Mouse (Mus musculus): ENCODE results near the gene Srpx2.

Srpx2 gene

GRCm38 (mm10) chrX:133908261-133908660 is at the start of gene Srpx2:
Gene Srpx2, plus strand, starts transcription at chrX:133908426.
- DNase-seq, result no peak

- DNase-seq, result no peak
Measured at GRCm38 (mm10) chrX:133869743-133870142, 38.5 kb upstream of the Srpx2 start.

GRCm38 (mm10) chrX:133887308-133887707 is 20.9 kb upstream of the Srpx2 start:
- DNase-seq, result no peak

- DNase-seq, result no peak
Measured at GRCm38 (mm10) chrX:133888111-133888510, 20.1 kb upstream of the Srpx2 start.

- DNase-seq, result peak; percentile 74
Measured at GRCm38 (mm10) chrX:133898014-133898542, 10.1 kb upstream of the Srpx2 start, which contains the start of gene Tspan6. Gene Tspan6, minus strand, starts transcription at chrX:133898429.

- DNase-seq, result no peak
Measured at GRCm38 (mm10) chrX:133911397-133912103, 3.3 kb downstream of the Srpx2 start.

- no peak for DNase-seq
Measured at GRCm38 (mm10) chrX:133913006-133913405, 4.8 kb downstream of the Srpx2 start.

GRCm38 (mm10) chrX:133914219-133914618 is 6.0 kb downstream of the Srpx2 start:
- DNase-seq, result no peak

- no peak for DNase-seq
Measured at GRCm38 (mm10) chrX:133921187-133921586, 13.0 kb downstream of the Srpx2 start.

- DNase-seq, result no peak
Measured at GRCm38 (mm10) chrX:133926760-133927159, 18.5 kb downstream of the Srpx2 start.

GRCm38 (mm10) chrX:133931302-133932013 is 23.2 kb downstream of the Srpx2 start:
- peak; percentile 20 for DNase-seq

GRCm38 (mm10) chrX:133936605-133937225 is 28.5 kb downstream of the Srpx2 start:
- no peak for DNase-seq

GRCm38 (mm10) chrX:133939561-133939960 is 31.3 kb downstream of the Srpx2 start:
- no peak for DNase-seq

GRCm38 (mm10) chrX:133947427-133947826 is 39.2 kb downstream of the Srpx2 start:
- DNase-seq, result peak; percentile 60

- no peak for DNase-seq
Measured at GRCm38 (mm10) chrX:133954661-133955060, 46.4 kb downstream of the Srpx2 start.

- DNase-seq, result no peak
Measured at GRCm38 (mm10) chrX:133960617-133961016, 52.4 kb downstream of the Srpx2 start.

GRCm38 (mm10) chrX:133964615-133965014 is 56.4 kb downstream of the Srpx2 start:
- DNase-seq, result no peak

- DNase-seq, result peak; percentile 38
Measured at GRCm38 (mm10) chrX:133981231-133982002, 73.2 kb downstream of the Srpx2 start, which contains the start of gene Sytl4. Gene Sytl4, minus strand, starts transcription at chrX:133981812.

Measured in kidney, adult 18-20 months (tissue).